Mouse (Mus musculus) ovary, postnatal 36 days (tissue): ENCODE measurements at regions not wholly inside any gene's neighbourhood (a gene's known extent, or its start where the extent isn't known, plus 50 kb on each side); places are given as distances from the start of the nearest gene placed in this dataset.
"Not testable (repeated sequence)": the region's sequence is repeated elsewhere in the genome, so short reads cannot be mapped to it uniquely, and the experiment has no call there.

ENCODE experiments used
- DNase-seq: peaks from one replicate; pipeline ENCODE4 v3.0.0; 2022; ENCODE audit warnings: low spot score, mixed read lengths

DNA sequence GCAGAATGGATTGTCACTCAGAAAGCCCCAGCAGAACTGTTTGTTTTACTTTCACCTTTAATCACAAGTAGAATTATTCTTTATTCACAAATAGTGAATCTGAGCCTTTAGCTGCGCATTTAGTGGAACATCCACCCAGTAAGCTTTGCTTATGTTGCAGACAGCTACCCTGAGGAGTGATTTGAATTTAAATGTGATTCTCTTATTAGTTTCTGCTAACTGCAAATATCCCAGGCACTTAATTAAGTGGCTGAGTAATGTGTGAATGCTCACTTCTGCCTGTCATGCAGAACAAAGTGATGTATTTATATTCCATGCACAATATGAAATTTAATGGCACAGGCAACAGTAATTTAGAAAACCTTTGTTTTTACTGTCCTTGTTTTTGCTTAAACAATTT, 344.4 kb upstream of the Nova1 start:
- DNase-seq: no peak

DNA sequence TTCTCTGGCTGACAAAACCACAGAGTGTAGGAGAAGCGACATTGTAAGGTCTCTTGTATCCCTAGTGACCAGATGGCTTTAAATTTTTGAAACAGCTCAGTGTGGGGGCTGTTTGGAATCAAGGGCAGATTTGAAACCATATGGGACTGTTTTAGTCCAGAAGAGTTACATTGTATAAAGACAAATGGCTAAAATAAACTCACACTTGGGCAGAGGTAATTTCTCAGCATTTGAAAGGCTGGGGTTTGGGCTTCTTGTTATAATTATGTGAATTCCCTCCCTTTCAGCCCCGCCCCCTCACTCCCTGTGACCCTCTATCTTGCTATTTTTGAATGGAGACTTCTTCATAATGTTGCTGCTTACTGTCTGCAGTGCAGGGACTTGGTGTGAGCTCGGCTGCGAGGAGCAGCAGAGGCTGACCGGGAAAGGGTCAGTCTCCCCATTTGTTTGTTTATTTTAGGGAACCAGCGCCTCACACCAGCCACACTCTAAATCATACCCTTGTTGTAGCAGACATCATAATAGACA, 344.0 kb upstream of the Nova1 start:
- DNase-seq: no peak

DNA sequence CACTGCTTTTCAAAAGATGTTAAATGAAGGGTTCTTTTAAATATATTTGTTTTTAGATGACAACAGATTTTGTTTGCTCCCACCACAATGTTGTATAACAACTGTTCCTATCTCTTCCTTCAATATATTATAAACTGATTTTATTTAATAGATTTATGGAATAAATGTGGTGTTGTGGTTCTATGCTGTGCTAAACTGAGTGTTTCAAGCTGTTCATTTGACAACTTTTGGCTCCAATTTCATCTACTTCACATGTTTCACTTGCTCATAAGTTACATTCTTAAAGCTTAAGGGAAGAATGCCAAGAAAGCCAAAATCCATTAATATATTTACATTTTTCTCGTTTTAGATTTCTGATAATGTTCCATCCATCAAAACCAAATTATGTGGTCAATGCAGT, 341.9 kb upstream of the Nova1 start:
- DNase-seq: no peak

DNA sequence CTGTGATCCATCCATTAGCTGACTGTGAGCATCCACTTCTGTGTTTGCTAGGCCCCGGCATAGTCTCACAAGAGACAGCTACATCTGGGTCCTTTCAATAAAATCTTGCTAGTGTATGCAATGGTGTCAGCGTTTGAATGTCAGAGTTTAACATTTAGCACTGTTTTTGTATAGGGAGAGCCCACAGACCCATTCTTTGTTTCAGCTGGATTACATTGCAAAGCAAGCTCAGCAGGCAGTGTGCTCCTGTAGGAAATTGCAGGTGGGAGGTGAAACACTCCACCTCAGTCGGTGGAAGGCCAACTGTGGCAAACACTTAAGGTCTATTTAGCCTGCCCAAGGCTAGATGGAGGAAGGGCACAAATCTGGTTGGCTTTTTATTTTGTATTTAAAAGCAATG, 337.2 kb upstream of the Nova1 start:
- not testable (repeated sequence) for DNase-seq

DNA sequence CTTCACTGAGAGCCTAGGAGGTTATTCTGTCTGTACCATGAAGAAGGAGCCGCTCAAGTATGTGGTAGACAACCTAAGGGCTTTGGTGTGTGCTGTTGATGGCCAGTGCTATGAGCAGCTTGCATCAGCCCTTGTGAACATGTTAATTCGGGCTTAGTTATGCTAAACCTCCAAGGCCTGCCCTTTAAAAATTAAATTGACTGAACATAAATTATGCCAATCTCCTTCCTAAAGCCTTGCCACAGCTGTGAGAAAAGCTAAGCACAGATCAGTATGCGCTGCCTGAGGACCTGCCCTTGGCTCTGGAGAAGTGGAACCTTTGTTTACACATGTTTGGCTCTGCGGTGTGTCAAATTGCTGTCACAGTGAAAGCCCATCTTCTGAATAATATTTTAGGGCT, 321.9 kb upstream of the Nova1 start:
- no peak for DNase-seq

DNA sequence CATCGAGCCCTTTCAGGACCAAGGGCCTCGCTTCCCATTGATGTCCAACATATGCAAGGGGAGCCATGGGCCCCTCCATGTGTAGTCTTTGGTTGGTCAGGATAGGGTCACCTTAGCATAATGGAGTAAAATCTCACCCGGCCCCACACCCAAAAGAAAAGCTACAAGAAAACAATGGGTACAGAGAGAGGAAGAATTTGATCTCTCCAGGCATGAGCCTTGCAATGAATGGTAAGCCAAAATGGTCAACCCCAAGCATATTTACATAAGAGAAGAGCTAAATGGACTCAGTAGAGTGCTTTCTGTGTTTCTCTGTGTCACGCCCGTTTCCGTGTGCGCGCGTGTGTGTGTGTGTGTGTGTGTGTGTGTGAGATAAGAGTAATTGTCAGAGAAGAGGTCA, 311.1 kb upstream of the Nova1 start:
- DNase-seq: no peak

DNA sequence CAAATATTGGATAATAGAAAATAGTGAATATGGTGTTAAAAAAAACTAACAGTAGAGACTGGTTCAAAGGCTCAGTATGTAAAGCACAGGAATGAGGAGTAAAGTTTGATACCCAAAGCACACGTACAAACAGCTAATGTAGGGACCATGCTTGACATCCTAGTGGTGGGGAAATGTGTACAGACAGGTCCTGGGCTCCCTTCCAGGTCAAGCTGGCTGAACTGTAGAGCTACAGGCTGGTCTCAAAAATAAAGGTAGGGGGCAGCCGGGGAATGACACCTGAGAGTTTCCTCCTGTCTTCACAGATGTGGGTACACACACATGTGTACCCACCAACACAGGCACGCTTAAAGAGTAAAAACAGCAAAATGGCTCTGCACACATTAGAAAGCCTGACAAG, 309.9 kb upstream of the Nova1 start:
- DNase-seq: no peak

DNA sequence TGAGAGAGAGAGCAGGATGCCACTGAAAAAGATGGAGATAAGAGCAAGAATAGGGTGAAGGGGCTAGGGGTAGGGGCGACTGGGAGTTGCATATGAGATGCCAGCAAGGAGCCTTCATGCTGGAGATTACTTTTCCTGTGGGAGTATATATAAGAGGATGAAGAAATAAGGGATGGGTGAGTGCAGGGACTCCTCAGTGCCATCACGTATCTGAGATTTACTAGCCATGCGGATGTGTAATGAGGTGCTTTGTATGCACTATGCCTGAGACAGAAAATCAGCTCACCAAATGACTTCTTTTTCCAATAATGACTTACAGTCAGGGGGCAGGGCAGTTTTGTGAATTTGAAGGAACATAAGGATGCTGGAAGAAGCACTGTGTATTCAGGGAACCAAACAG, 302.7 kb upstream of the Nova1 start:
- no peak for DNase-seq

DNA sequence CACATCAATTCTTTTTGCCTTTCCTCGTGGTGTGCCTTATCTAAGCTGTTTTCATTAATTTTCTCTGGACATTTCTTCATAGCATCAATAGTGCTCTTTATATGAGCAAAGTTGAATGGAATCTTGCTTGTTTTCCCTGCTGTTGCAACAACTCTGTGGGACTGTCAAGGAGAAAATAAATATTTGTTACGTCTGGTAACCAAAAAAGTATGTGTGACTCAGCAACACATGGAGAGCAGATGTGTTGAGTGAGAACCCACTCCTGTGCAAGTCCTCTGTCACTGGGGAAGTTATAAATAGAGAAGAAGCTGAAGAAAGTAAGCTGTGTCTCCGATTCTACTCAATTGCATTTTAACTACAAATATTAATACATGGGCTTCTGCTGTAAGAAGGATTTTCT, 298.8 kb upstream of the Nova1 start:
- DNase-seq: no peak

DNA sequence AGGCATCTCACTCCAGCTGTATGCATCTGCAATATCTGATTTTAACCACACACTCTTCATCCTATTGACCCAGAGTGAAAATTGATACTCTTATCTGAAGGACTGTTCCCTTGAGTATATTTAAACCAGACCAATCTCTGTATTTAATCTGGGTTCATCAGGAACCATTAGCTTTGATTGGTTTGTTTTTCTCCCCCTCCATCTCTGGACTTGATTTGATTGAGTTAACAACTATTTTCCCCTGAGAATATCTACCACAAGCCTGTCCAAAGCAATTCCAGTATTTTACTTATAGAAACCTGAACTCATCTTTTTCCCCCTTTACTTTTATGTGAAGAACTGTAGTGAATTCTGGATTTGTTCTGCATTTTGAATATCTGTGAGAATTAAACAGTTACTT, 270.5 kb upstream of the Nova1 start:
- DNase-seq: no peak

DNA sequence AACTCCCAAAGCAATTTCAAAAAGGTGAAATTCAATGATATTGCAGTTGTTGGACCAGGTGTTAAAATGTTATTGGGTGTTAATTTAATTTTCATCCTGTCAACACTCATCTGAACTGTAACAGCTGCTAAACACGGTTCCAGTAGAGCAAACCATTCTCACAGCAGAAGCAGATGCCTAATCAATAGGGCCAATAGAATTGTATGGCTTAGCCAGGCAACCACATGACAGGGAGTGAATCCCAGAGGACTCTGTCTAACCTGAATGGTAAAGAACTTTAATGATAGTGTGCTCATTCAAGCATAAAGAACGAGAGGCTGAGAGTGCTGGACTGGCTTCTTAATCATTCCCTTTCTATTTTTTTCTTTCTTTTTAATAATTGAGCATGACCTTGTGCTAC, 256.2 kb upstream of the Nova1 start:
- no peak for DNase-seq

DNA sequence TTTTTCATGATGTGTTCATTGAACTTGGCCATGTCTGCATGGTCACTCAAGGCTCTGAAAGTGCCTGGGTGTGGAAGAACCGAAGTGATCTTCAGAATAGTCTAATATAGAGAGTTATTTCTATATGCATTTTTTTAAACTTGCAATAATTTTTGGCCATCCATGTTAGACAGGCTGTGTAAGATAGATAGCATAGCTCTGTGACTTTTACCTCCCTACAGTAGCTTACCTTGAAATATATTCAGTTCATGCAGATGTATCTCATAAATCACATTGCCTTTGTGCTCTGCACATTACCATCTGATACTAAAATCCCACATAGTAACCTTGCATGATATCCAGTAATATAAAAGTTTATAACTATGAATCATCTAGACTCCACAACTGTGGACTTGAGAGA, 233.7 kb upstream of the Nova1 start:
- no peak for DNase-seq

DNA sequence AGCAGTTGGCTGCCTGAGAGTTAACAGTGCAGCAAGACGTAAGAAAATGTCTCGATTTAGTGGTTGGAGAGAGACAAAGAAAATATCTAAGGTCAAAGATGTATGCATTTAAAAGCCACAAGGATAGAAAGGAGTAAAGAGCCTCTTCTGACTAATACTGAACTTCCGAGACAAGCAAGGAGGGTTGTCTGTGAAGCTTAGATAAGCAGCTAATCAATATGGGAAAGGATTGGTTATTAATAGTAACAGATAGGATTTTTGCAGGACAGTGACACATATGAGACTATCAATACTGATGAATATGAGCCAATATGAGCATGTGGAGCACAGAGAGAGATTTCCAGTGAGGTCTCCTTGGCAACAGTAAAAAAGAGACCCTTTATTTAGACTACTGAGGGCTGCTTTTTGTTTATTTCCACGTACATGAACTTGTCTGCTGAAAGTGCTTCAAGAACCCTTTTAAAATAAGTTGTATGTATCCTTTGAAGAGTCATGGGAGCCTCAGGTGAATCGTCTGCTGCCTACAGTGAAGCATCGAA, 202.2 kb upstream of the Nova1 start:
- no peak for DNase-seq

DNA sequence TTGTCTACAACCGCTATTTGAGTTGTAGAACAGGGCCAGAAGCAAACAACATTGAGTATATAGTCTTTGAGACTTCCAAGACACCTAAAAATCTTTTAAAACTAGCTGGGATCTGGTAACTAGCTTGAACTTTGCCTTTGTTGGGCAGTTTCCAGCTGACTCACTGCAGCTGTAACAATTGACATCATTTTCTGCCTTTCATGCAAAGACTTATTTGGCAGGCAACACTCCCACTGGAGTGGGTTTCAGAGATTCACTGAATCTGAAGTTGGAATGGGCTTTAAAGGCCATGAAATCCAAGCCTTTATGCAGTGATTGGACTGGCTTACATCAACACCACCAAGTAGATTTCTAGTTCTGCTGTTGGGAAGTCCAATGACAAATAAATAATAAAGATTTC, 173.6 kb upstream of the Nova1 start:
- no peak for DNase-seq

DNA sequence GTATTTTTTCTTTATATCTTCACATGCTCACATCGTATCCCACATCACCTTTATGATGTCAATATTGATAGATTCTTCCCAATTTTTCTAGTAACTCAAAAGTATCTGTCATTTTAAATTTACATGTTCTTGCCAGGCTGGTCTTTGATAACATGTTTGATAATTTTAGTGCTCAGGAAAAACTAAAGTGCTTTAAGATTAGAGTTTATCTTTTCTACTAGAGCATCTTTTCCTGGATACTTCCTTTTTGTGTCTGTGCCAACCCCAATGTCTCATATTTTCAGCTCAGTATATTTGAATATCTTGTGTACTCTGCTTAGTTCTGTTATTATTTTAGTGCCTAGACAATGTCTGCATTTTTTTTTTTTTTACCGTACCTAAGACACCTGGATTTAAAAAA, 170.2 kb upstream of the Nova1 start:
- DNase-seq: no peak

DNA sequence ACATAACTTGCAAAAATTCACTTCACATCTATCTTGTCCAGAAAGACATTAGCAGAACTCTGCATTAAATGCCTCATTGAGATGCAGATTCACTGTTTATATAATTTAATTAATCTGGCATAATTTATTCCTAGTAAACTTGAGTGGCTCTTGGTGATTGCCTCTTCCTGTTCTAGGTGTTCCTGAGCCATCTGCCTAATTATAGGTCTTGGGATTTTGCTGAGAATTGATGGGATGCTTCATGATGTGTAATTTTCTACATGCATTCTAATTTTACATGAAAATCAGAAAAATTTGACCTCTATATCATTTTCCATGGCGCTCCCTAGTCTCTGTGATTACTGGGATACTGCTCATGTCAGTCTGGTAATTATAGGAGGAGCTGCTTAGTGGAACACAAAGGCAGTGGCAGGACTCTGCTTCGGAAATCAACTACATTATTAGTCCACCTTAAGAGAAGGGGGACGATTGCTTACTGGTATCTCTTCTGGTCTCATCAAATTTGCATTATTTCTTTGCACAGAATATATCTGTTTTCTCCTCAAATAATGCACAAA, 131.6 kb upstream of the Nova1 start:
- no peak for DNase-seq

DNA sequence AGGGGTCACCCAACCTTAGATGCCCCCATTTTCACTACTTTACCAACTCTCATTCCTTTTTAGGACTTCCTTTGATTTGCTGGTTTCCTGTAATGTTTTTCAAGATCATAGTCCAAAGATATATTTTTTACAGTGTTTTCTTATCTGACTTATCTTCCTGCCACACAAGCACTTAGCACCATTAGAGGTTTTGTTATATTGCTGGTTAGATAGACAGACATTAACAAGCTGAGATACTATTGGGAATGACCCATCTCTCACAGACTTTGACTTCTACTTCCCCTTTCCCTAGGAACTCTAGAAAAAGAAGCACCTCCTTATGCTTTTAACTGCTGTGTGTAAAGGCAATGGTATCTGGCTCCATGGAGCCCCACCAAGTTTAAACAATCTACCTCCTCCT, 127.0 kb upstream of the Nova1 start:
- DNase-seq: no peak

DNA sequence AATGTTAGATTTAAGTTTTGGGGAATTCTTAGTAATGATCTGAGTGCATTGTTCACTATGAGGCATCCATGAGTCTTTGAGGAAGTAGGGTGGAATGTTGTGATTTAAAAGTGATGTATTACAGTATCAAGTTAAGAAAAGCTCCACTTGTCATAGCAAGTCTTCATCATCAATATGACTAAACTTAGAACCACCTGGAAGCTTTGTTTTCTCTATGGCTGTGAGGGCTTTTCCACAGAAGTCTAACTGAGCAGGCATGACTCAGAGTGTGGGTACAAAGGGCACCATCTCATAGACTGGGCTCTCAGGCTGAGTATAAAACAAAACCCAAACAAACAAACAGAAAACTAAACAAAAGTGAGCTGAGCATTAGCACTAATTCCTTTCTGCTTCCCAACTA, 112.4 kb upstream of the Nova1 start:
- no peak for DNase-seq

DNA sequence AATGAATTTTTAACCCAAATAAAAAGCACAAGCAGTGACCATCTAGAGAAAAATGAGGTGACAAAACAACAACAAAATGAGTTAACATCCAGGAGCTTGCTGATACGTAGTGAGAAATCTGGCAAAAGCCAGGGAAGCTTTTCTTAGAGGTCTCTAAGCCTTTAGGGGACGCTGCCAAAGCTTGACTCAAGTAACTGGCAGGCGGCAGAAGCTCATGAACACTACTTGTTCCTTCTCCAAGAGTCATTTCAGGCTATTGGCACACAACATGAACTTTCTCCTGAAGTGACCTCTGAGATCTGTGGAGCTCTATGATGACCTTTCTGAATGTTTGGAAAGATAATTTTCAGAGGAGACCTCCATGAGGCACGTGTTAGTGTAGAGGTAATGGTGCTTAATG, 98.6 kb upstream of the Nova1 start:
- DNase-seq: no peak

DNA sequence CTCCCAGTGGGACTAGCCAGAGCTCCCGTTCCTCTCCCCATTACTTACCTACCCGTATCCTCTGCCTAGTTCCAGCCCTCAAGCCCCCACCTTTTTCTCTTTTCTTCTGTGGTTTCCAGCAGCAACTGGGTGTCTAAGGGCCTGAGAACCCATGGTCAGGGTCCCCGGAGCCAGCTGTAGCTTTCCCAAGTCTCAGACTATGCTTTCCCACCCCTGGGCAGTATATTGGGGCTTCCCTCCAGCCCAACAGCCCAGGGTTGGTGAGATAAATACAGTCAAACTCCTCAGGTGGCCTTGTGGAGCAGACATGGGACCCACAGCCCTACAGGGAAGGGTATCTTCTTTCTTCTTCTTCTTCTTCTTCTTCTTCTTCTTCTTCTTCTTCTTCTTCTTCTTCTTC, 59.4 kb upstream of the Nova1 start:
- DNase-seq: no peak

DNA sequence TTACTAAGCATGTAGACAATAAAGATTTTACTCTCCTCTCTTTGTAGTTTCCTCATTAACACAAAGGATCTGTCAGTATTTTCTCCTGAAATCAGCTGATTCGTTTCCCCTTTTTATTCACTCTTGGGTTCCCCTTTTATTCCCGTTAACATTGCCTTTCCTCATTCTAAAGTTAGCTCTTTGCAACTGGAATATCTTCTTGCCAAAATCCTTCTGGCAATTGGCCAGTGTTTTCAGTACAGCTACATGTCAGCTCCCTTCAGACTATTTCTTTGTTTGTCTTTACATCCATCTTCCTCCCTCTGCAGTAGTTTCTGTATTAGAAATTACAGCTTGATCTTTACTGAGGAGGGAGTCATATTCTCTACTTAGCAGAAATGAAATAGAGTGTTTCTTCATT, 51.4 kb upstream of the Nova1 start:
- DNase-seq: no peak
